Mouse (Mus musculus): ENCODE measurements around the gene Ifi214.
"Not testable (repeated sequence)": the region's sequence is repeated elsewhere in the genome, so short reads cannot be mapped to it uniquely, and the experiment has no call there.

- TF ChIP-seq POLR2AphosphoS2 (IDR thresholded peaks at IDR 0.05; ENCODE audit: insufficient read length, low read depth); MYOG (IDR thresholded peaks at IDR 0.05; ENCODE audit: control insufficient read depth in 1 of 3, insufficient read depth in 1 of 3, insufficient read length in 2 of 3, low read depth in 2 of 3): not testable (repeated sequence)
Observed at GRCm38 (mm10) chr1:173550491-173551050, 14.8 kb upstream of the Ifi214 start.
